Mouse (Mus musculus) urinary bladder, adult 18-20 months (tissue): ENCODE measurements around the gene Skor1.

Experiments
- DNase-seq, 2 experiments: peaks; one replicate each; pipeline ENCODE4 v3.0.0; 2022; ENCODE audit warnings: low spot score in 2 of 2, mixed read lengths in 2 of 2

The Skor1 gene

GRCm38 (mm10) chr9:63133659-63134058, 15.1 kb downstream of the Skor1 start:
- DNase-seq, result no peak

GRCm38 (mm10) chr9:63132673-63133601, 15.8 kb downstream of the Skor1 start:
- peak; percentile 91 to 93 for DNase-seq

- peak in 1 of 2 experiments; percentile 60 for DNase-seq
Measured at GRCm38 (mm10) chr9:63131957-63132602, 16.7 kb downstream of the Skor1 start.

- DNase-seq, result no peak
Measured at GRCm38 (mm10) chr9:63129641-63130041, 19.1 kb downstream of the Skor1 start.

- no peak for DNase-seq
Measured at GRCm38 (mm10) chr9:63124512-63124911, 24.2 kb downstream of the Skor1 start.

- peak; percentile 71 to 87 for DNase-seq
Measured at GRCm38 (mm10) chr9:63123451-63124438, 25.0 kb downstream of the Skor1 start.

GRCm38 (mm10) chr9:63122161-63122833, 26.5 kb downstream of the Skor1 start:
- DNase-seq, result no peak

- no peak for DNase-seq
Measured at GRCm38 (mm10) chr9:63118385-63118784, 30.4 kb downstream of the Skor1 start.

- no peak for DNase-seq
Measured at GRCm38 (mm10) chr9:63112514-63112913, 36.2 kb downstream of the Skor1 start.

GRCm38 (mm10) chr9:63109782-63110087, 39.0 kb downstream of the Skor1 start:
- DNase-seq, result no peak

GRCm38 (mm10) chr9:63109020-63109781, 39.6 kb downstream of the Skor1 start:
- DNase-seq, result peak; percentile 67 to 77

- DNase-seq, result peak in 1 of 2 experiments; percentile 1
Measured at GRCm38 (mm10) chr9:63108580-63108979, 40.2 kb downstream of the Skor1 start.

GRCm38 (mm10) chr9:63100660-63101059, 48.1 kb downstream of the Skor1 start:
- DNase-seq, result no peak

- DNase-seq, result no peak
Measured at GRCm38 (mm10) chr9:63099876-63100275, 48.9 kb downstream of the Skor1 start.

- no peak for DNase-seq
Measured at GRCm38 (mm10) chr9:63099344-63099743, 49.4 kb downstream of the Skor1 start.

- no peak for DNase-seq
Measured at GRCm38 (mm10) chr9:63098887-63099286, 49.9 kb downstream of the Skor1 start.

GRCm38 (mm10) chr9:63097204-63097603, 51.6 kb downstream of the Skor1 start:
- DNase-seq, result no peak

- DNase-seq, result no peak
Measured at GRCm38 (mm10) chr9:63094030-63094429, 54.7 kb downstream of the Skor1 start.

GRCm38 (mm10) chr9:63092567-63092966, 56.2 kb downstream of the Skor1 start:
- no peak for DNase-seq

- DNase-seq, result peak; percentile 28 to 46
Measured at GRCm38 (mm10) chr9:63091971-63092528, 56.7 kb downstream of the Skor1 start.
